Mouse (Mus musculus) intestine, embryonic 16.5 days (tissue): ENCODE results near the gene Ap5m1. TPM values are rescaled to one million over a fixed set of nuclear protein-coding genes. Genes with fewer than 3 reads are reported as not detected.

ENCODE experiments used
- ATAC-seq: fragments of 200-750 bp; cut with Nextera tagmentation; 2 replicates; pipeline ENCODE4 v1.8.0; 2017; ENCODE audit warnings: moderate TSS enrichment, moderate library complexity
- H3K27ac ChIP-seq: fragments of 300-500 bp; sonication (generic); 2 replicates; pipeline ENCODE4 v1.5.1; 2014; ENCODE audit warnings: mild to moderate bottlenecking, low read length
- H3K27me3 ChIP-seq: fragments of 300-500 bp; sonication (generic); replicated peaks from 2 replicates; pipeline ENCODE4 v1.6.1; 2014; ENCODE audit warnings: low read length, control low read depth, mixed read lengths; ENCODE audit not compliant: control insufficient read depth, insufficient read depth
- H3K36me3 ChIP-seq: fragments of 300-500 bp; sonication (generic); 2 replicates; pipeline ENCODE4 v1.6.1; 2014; ENCODE audit warnings: low read length, control low read depth; ENCODE audit not compliant: control insufficient read depth, insufficient read depth
- H3K4me1 ChIP-seq: fragments of 300-500 bp; sonication (generic); 2 replicates; pipeline ENCODE4 v1.6.1; 2014; ENCODE audit warnings: low read length, control low read depth, mixed read lengths; ENCODE audit not compliant: control insufficient read depth, insufficient read depth
- H3K4me2 ChIP-seq: fragments of 300-500 bp; sonication (generic); 2 replicates; pipeline ENCODE4 v1.6.1; 2014; ENCODE audit warnings: low read depth, low read length, control low read depth
- H3K4me3 ChIP-seq: fragments of 300-500 bp; sonication (generic); 2 replicates; pipeline ENCODE4 v1.5.1; 2014; ENCODE audit warnings: mild to moderate bottlenecking, low read length
- H3K9ac ChIP-seq: fragments of 300-500 bp; sonication (generic); 2 replicates; pipeline ENCODE4 v1.6.1; 2014; ENCODE audit warnings: low read depth, low read length
- H3K9me3 ChIP-seq: fragments of 300-500 bp; sonication (generic); 2 replicates; pipeline ENCODE4 v1.6.1; 2016; ENCODE audit warnings: low read length, control low read depth; ENCODE audit not compliant: control insufficient read depth
- WGBS: fragments of 180-500 bp; shearing (Covaris S2); extraction: QIAGEN DNeasy Blood & Tissue Kit; methylation state at CpG from one replicate; pipeline ENCODE4 v1.1.7; 2014; 5-methylcytosine and 5-hydroxymethylcytosine counted together
- polyA plus RNA-seq: library from polyadenylated mRNA; unstranded; fragments of >200 nt; fragmentation: Nextera tagmentation; extraction: Ambion mirVana; gene quantifications from 2 replicates; pipeline ENCODE4 v1.2.1, GENCODE M21; 2015

The Ap5m1 gene
- polyA plus RNA-seq = 24.8 and 25.3 TPM in 2 replicates

DNA sequence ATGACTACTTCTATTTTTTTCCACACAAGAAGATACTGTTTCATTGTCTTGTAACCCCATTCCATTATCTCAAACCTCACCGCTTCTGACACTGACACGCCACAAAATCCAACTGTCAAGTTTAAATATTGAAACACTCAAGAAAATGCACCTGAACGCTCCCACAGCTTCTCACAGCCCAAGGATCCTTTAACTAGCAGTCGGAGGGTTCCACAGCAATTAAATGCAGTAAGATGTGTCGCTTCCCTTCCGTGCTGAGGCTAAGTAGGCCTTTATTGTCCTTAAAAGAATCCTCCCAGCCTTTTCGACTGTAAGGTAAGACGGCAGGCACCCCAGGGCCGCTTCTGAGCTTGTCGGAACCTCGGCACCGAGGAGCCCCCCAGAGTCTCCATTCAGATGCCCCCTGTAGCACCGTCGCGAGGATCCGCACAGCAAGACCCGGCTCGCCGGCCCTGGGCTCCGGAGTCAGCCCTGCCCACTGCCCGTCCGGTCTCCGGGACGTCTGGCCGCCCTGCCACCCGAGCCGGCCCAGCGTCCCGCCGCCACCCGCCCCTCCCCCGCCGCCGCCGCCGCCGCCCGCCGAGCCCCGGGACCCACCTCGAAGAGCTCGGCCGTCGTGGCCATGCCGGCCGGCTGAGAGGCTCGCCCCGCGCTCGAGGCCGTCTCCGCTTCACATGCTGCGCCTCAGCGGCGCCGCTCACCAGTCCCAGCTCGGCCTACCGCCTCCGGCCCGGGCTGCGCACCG lies at the start of gene Ap5m1:
TSS of gene Ap5m1 (plus strand) at position 569 of the 745 bp plus-strand sequence.
- Histone ChIP-seq H3K9me3 (no peaks in the 10 kb centered on the region), H3K36me3 (no peaks in the 10 kb centered on the region), H3K4me1 (peaks cover 12% of the 10 kb centered on the region; the same call in 1 of the 2 replicates), H3K4me3 (peak within 1 kb of the TSS; percentile 71), H3K27me3 (no peaks in the 10 kb centered on the region), H3K27ac (peak within 1 kb of the TSS; percentile 95), H3K4me2 (peak within 1 kb of the TSS; percentile 66), H3K9ac (peak within 1 kb of the TSS; percentile 81)
- ATAC-seq = no peak; the same call in none of the 2 replicates
- WGBS = under 1% methylated on average over 58 of the region's 62 CpGs

DNA sequence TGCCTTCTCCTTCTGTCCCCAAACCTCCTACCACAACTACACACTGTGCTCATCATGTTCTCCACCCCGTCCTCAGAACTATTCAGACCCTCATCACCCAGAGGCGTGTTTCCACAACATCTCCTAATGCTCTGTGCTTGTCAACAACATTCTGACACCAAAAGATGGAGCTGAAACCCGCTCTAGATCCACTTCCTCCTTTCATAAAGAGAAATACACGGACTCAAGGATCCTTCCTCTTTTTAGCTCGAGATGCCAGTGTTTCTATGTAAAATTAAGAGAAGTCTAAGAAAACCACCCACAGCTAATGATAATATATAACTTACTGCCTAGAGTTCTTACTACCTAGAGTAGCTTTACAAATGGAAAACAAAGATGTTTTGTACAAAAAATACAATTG lies 46.1 kb upstream of the Ap5m1 start:
- H3K27ac ChIP-seq = no peak overlapping the region
- no peak overlapping the region for H3K9ac ChIP-seq
- WGBS = 90% methylated on average over 5 of the region's 5 CpGs
- H3K27me3 ChIP-seq = no peaks in the 10 kb centered on the region
- no peaks in the 10 kb centered on the region; the same call in 1 of the 2 replicates for H3K36me3 ChIP-seq
- H3K4me1 ChIP-seq = no peaks in the 10 kb centered on the region
- H3K9me3 ChIP-seq = no peaks in the 10 kb centered on the region
- ATAC-seq = no peak
- no peak overlapping the region for H3K4me3 ChIP-seq
- no peak overlapping the region for H3K4me2 ChIP-seq

DNA sequence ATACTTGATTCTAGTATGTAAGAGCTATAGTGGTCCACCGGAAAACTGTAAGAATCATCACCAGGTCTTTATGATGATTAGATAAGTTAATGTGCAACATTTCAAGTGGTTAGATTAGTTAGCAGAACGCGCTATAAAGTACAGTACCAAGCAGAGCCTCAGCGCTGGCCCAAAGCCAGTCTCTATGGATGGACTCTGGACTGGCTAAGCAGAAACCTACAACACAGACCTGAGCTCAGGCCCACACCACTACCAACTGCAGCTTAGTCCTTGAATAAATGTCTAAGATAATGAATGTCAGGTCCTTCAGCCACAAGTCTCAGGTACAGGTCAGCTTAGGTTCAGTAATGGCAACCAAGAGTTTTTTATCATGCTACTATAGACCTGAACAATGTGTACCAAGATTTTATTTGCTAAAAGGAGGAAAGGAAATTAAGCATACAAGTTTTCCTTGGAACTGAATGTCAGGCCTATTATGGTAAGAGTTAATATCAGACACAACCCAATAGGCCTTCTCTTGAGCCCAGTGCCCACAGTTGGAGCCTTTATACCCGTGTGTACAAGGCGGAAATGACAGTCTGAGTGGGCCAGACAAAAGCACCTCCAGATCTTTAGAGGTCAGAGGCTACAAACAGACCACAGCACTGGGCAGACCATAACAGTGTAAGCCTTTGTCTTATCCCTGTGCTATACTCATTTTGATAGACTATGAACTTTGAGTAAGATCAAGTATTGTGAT lies 38.7 kb upstream of the Ap5m1 start:
- 81% methylated on average over 6 of the region's 6 CpGs for WGBS
- no peaks in the 10 kb centered on the region for H3K27me3 ChIP-seq
- no peaks in the 10 kb centered on the region for H3K9me3 ChIP-seq
- ATAC-seq = peak; percentile 97
- H3K9ac ChIP-seq = no peak overlapping the region
- peaks cover 5% of the 10 kb centered on the region; the same call in 1 of the 2 replicates for H3K36me3 ChIP-seq
- H3K4me3 ChIP-seq = no peak overlapping the region
- H3K4me2 ChIP-seq = no peak overlapping the region
- H3K27ac ChIP-seq = peak overlapping the region; percentile 57; the same call in 1 of the 2 replicates
- no peaks in the 10 kb centered on the region for H3K4me1 ChIP-seq

DNA sequence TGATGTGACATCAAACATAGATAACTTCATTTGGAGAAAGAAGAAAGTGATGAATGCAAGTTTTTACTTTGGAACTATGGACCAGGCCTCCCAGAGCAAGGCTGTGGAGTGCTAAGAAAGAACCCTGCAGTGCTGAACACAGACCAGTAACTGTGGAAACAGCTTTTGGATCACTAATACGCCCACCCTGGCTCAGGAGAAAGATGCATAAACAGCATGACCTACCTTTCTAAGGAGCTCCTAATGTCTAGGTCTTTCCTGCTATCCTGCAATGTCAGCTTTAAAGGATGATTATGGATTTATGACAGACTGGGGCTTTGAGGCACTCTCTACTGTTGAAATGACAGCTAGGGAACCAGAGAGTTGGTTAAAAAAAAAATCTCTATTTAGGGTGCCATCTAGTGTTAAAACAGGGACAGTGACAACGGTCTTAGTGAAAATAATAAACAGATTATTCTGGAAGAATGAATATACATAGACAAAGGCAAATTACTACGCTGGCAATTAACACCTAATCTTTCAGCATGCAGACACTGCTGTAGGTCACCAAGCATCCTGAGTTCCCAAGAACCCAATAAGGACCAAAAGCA lies 38.0 kb upstream of the Ap5m1 start:
- H3K36me3 ChIP-seq = peaks cover 5% of the 10 kb centered on the region; the same call in 1 of the 2 replicates
- no peak overlapping the region; the same call in 1 of the 2 replicates for H3K27ac ChIP-seq
- H3K4me3 ChIP-seq = no peak overlapping the region
- no peaks in the 10 kb centered on the region for H3K9me3 ChIP-seq
- no peaks in the 10 kb centered on the region for H3K4me1 ChIP-seq
- 82% methylated on average over 3 of the region's 3 CpGs for WGBS
- H3K27me3 ChIP-seq = no peaks in the 10 kb centered on the region
- peak; percentile 47 for ATAC-seq
- H3K9ac ChIP-seq = no peak overlapping the region
- no peak overlapping the region for H3K4me2 ChIP-seq

DNA sequence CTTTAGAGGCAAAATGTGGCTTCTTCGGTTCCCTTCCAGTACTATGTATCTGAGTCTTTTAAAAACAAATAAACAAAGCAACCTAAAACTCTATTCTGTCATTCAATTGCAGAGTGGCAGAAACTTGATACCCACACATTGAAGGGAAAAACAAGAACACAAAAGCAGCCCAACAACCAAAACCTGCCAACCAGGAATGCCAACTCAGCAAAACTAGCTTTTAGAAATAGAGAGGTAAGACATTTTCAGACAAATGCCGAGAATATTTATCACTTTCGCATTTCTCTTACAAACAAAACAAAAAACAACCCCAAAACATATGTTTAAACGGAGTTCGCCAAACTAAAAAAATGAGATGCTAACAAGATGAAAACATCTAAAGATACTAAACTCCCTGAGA lies 36.9 kb upstream of the Ap5m1 start:
- Histone ChIP-seq H3K27me3 (no peaks in the 10 kb centered on the region), H3K36me3 (peaks cover 5% of the 10 kb centered on the region; the same call in 1 of the 2 replicates), H3K4me2 (no peak overlapping the region), H3K9ac (no peak overlapping the region), H3K9me3 (no peaks in the 10 kb centered on the region), H3K4me3 (no peak overlapping the region), H3K4me1 (no peaks in the 10 kb centered on the region), H3K27ac (no peak overlapping the region)
- WGBS = 94% methylated on average over 5 of the region's 5 CpGs
- ATAC-seq = no peak

DNA sequence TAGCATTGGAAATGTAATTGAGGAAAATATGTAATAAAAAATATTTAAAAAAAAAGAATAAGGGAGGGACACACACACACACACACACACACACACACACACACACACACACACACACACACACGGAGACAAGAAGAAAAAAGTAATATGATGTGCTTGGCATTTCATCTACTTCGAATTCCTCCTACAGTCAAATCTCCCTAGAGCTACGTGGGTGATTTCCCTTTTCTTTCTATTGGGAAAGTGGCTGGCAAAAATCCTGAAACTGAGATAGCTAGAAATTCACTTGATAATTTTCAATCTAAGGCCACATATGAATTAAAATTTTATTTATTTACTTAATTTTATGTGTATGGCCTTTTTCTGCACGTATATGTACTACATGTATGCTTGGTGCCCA lies 20.3 kb upstream of the Ap5m1 start:
- no peaks in the 10 kb centered on the region for H3K4me1 ChIP-seq
- WGBS = 97% methylated on average over 4 of the region's 4 CpGs
- no peaks in the 10 kb centered on the region for H3K27me3 ChIP-seq
- H3K4me3 ChIP-seq = no peak overlapping the region
- ATAC-seq = no peak
- no peak overlapping the region for H3K9ac ChIP-seq
- no peak overlapping the region for H3K27ac ChIP-seq
- H3K4me2 ChIP-seq = no peak overlapping the region
- no peaks in the 10 kb centered on the region for H3K9me3 ChIP-seq
- no peaks in the 10 kb centered on the region for H3K36me3 ChIP-seq

DNA sequence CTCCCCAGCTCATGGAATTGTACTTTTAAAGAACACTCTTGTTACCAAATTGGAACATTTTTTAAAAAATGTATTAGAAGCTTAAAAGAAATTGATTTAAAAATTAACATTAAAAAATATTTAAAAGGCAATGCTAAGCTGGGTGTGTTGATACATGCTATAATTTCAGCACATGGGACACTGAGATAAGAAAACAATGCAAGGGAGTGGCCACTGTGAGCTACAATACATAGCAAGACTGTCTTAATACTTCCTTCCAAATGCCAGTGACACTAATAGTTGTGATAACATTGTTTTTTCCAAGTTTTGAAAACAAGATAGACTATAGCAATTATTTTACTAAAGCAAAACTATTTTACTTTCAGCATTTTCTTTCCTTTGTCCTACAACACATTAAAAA lies 16.4 kb upstream of the Ap5m1 start:
- Histone ChIP-seq H3K27me3 (no peaks in the 10 kb centered on the region), H3K36me3 (no peaks in the 10 kb centered on the region), H3K27ac (no peak overlapping the region), H3K9ac (no peak overlapping the region), H3K4me3 (no peak overlapping the region), H3K4me1 (no peaks in the 10 kb centered on the region), H3K9me3 (no peaks in the 10 kb centered on the region), H3K4me2 (no peak overlapping the region)
- ATAC-seq = no peak

DNA sequence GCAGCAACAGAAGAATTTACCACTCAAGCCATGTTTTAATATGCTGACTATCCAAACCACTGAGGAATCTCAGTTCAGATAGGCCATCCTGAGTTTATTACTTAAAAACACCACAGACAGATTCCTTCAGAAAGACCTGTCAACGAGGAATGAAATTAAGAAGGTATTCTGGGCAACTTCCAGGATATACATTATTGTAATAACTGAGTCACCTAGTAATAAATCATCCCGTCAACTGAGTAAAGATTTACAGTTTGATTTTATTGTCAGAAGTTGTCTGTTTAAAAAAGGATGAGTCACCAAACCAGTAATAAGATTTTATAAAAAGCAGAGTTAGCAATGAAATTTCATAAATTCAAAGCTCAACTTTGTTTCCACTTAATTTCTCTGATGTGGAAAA lies 2.1 kb upstream of the Ap5m1 start:
- Histone ChIP-seq H3K4me1 (peaks cover 12% of the 10 kb centered on the region; the same call in 1 of the 2 replicates), H3K9ac (no peak overlapping the region), H3K4me2 (no peak overlapping the region), H3K4me3 (no peak overlapping the region), H3K9me3 (no peaks in the 10 kb centered on the region), H3K36me3 (no peaks in the 10 kb centered on the region), H3K27ac (no peak overlapping the region), H3K27me3 (no peaks in the 10 kb centered on the region)
- WGBS = 51% methylated on average over 2 of the region's 2 CpGs
- ATAC-seq = no peak

DNA sequence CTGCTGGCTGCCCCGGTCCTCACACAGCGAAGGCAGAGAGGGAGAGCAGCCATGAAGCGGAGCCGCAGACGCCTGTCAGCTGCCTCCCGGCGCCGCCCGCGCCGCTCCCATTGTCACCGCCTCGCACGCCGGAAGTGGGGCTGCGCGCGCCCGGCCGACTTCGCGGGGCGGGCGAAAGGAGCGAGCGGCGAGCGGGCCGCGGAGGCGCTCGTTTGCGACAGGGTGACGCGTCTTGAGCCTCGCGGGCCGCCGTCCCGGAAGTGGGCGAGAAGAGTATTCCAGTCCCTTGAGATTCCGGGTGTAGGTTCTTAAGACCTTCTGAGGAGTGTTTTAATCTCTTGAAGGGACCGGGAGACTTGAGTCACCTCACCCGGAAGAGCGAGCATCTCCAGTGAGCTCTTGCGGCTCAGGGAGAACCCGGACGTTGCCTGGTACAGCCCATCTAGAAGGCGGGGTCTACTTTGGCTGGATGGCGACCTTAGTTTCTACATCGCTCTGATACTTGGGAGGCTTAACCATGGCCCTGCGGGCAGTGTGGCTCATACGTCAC lies 452 bp downstream of the Ap5m1 start, which contains the start of gene Exoc5:
TSS of gene Exoc5 (minus strand) at position 380 of the 550 bp plus-strand sequence.
- Histone ChIP-seq H3K4me1 (peaks cover 12% of the 10 kb centered on the region; the same call in 1 of the 2 replicates), H3K36me3 (no peaks in the 10 kb centered on the region), H3K4me2 (peak within 1 kb of the TSS; percentile 66), H3K27ac (peak within 1 kb of the TSS; percentile 95), H3K9me3 (no peaks in the 10 kb centered on the region), H3K27me3 (no peaks in the 10 kb centered on the region), H3K4me3 (peak within 1 kb of the TSS; percentile 71), H3K9ac (peak within 1 kb of the TSS; percentile 81)
- 0% methylated on average over 52 of the region's 53 CpGs for WGBS
- ATAC-seq = peak; percentile 97
